Mouse (Mus musculus) cortical plate, adult 2 months (tissue): ENCODE data around the gene Apbb2.

Experiments
- CTCF ChIP-seq: fragments of 200-500 bp; IDR thresholded peaks from 2 replicates; pipeline ENCODE4 v1.5.1; 2011; ENCODE audit warnings: mild to moderate bottlenecking, control low read depth, low read length; ENCODE audit not compliant: insufficient read depth; ENCODE audit errors: extremely low read depth
- POLR2A ChIP-seq: fragments of 200-500 bp; IDR thresholded peaks from 2 replicates; pipeline ENCODE4 v1.6.1; 2011; ENCODE audit warnings: mild to moderate bottlenecking, low read length, control low read depth; ENCODE audit not compliant: insufficient read depth; ENCODE audit errors: extremely low read depth

DNA sequence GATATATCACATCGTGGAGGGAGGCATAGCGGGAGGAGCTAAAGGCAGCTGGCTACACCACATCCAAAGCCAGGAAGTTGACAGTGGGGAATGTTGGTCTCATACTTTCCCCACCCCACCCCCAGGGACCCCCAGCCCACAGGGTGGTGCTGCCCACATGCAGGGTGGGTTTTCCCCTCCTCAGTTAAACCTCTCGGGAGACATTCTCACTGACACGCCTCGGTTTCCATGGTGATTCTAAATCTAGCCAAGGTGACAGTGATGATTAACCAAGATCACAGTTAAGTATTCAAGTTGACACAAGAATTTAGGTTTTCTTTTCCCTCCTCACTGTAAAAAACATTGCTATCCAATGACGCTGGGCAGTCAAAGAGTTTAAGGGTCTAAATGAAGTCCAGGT is 270.2 kb downstream of the Apbb2 start:
- TF ChIP-seq CTCF (no peak), POLR2A (no peak)
